Mouse (Mus musculus): Measurements from ENCODE around the gene Ecel1. TPM values are rescaled to one million over a fixed set of nuclear protein-coding genes. Genes with fewer than 3 reads are reported as not detected.

The Ecel1 gene
- polyA plus RNA-seq (2012; rRNA removed) = 0.02 and 0.11 TPM in 2 replicates
- polyA plus RNA-seq (2014; fragmentation: Nextera tagmentation; extraction: Ambion mirVana) = not detected in 2 replicates

GRCm38 (mm10) chr1:87156199-87156587, at the start of gene Ecel1:
Gene Ecel1, minus strand, starts transcription at chr1:87156521.
- H3K9me3 ChIP-seq (ENCODE audit: control insufficient read depth, low read length) = no peaks in the 10 kb centered on the region
- ATAC-seq (ENCODE audit: insufficient read depth) = no peak
- no peak within 1 kb of the TSS for H3K4me2 ChIP-seq (ENCODE audit: low read depth)
- no peaks in the 10 kb centered on the region for H3K36me3 ChIP-seq (replicated peaks; ENCODE audit: control insufficient read depth, insufficient read depth, low read depth)
- no peak within 1 kb of the TSS for H3K9ac ChIP-seq (replicated peaks)
- peaks cover 69% of the 10 kb centered on the region for H3K27me3 ChIP-seq (ENCODE audit: control insufficient read depth, insufficient read depth, low read length)
- no peak within 1 kb of the TSS for H3K4me3 ChIP-seq (ENCODE audit: insufficient read depth in 1 of 2, low read depth in 2 of 2, low read length in 2 of 2)
- TF ChIP-seq EP300 (IDR thresholded peaks at IDR 0.05; ENCODE audit: low read depth) (no peak), CTCF (IDR thresholded peaks at IDR 0.05; ENCODE audit: low read depth) (no peak)
- DNase-seq (ENCODE audit: low read depth in 3 of 3, low spot score in 3 of 3) = no peak
- H3K4me1 ChIP-seq (replicated peaks; ENCODE audit: control insufficient read depth in 2 of 2, insufficient read depth in 2 of 2, low read length in 1 of 2) = no peaks in the 10 kb centered on the region
- H3K27ac ChIP-seq = no peak within 1 kb of the TSS
- 2% methylated on average over 12 of the region's 12 CpGs for WGBS (ENCODE audit: insufficient replicate concordance)

DNA sequence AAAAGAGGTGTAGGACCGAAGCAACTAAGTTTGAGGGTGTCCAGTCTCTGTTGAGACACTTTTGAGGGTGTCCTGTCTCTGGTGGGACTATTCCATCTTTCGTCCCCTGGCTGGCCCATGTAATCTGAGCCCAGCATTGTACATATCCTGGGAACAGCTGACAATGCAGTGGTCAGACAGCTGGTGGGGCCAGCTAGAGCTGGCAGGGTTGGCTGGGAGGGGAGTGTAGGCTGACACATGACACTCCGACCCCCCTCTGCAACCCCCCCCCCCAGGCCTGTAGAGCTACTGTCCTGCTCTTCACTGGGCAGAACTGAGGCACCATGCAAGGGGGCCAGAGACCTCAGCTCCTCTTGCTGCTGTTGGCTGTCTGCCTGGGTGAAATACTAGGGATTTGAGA, 49.2 kb upstream of the Ecel1 start:
- Histone ChIP-seq H3K9me3 (ENCODE audit: control insufficient read depth, low read length) (no peaks in the 10 kb centered on the region), H3K27ac (no peak overlapping the region), H3K4me1 (replicated peaks; ENCODE audit: control insufficient read depth in 2 of 2, insufficient read depth in 2 of 2, low read length in 1 of 2) (no peaks in the 10 kb centered on the region), H3K9ac (replicated peaks) (no peak overlapping the region), H3K4me3 (ENCODE audit: insufficient read depth in 1 of 2, low read depth in 2 of 2, low read length in 2 of 2) (no peak overlapping the region), H3K4me2 (ENCODE audit: low read depth) (no peak overlapping the region), H3K27me3 (ENCODE audit: control insufficient read depth, insufficient read depth, low read length) (peaks cover 7% of the 10 kb centered on the region), H3K36me3 (replicated peaks; ENCODE audit: control insufficient read depth, insufficient read depth, low read depth) (no peaks in the 10 kb centered on the region)
- DNase-seq (ENCODE audit: low read depth in 3 of 3, low spot score in 3 of 3) (no peak), ATAC-seq (ENCODE audit: insufficient read depth) (no peak)
- WGBS (ENCODE audit: insufficient replicate concordance) = 40% methylated on average over 3 of the region's 3 CpGs
- no peak for TF ChIP-seq CTCF (IDR thresholded peaks at IDR 0.05; ENCODE audit: low read depth)
- TF ChIP-seq EP300 (IDR thresholded peaks at IDR 0.05; ENCODE audit: low read depth) = no peak

GRCm38 (mm10) chr1:87205038-87205437, 48.7 kb upstream of the Ecel1 start:
- no peak for ATAC-seq (ENCODE audit: insufficient read depth)
- H3K27me3 ChIP-seq (ENCODE audit: control insufficient read depth, insufficient read depth, low read length) = peaks cover 7% of the 10 kb centered on the region
- H3K4me3 ChIP-seq (ENCODE audit: insufficient read depth in 1 of 2, low read depth in 2 of 2, low read length in 2 of 2) = no peak overlapping the region
- no peaks in the 10 kb centered on the region for H3K36me3 ChIP-seq (replicated peaks; ENCODE audit: control insufficient read depth, insufficient read depth, low read depth)
- H3K9me3 ChIP-seq (ENCODE audit: control insufficient read depth, low read length) = no peaks in the 10 kb centered on the region
- WGBS (ENCODE audit: insufficient replicate concordance) = 36% methylated on average over 6 of the region's 6 CpGs
- DNase-seq (ENCODE audit: low read depth in 3 of 3, low spot score in 3 of 3) = no peak
- no peak overlapping the region for H3K27ac ChIP-seq
- no peak for TF ChIP-seq CTCF (IDR thresholded peaks at IDR 0.05; ENCODE audit: low read depth)
- no peak overlapping the region for H3K4me2 ChIP-seq (ENCODE audit: low read depth)
- no peak overlapping the region for H3K9ac ChIP-seq (replicated peaks)
- H3K4me1 ChIP-seq (replicated peaks; ENCODE audit: control insufficient read depth in 2 of 2, insufficient read depth in 2 of 2, low read length in 1 of 2) = no peaks in the 10 kb centered on the region

DNA sequence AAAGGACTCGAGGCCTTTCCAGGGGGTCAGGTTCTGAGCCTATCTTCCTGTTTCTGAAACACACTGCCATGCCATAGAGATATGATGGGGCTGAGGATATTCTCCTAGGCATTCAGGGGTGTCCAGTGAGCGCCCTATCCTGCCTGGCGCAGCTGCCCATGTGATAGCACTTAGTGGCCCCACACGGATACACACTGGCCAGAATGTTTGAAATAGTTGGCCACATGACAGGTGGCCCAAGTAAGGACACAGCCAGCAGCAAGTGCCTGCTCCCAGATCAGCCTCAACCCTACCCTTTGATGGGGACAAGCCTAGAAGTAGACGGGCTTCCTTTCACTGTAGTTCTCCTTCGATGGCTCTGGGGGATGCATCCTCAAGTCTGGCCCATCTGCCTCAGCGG, 48.1 kb upstream of the Ecel1 start, which contains the start of gene Chrng:
Chrng (plus strand) TSS at position 193 of the 400 bp plus-strand sequence.
- 61% methylated on average over 7 of the region's 7 CpGs for WGBS (ENCODE audit: insufficient replicate concordance)
- Histone ChIP-seq H3K4me2 (ENCODE audit: low read depth) (no peak within 1 kb of the TSS), H3K4me3 (ENCODE audit: insufficient read depth in 1 of 2, low read depth in 2 of 2, low read length in 2 of 2) (no peak within 1 kb of the TSS), H3K27me3 (ENCODE audit: control insufficient read depth, insufficient read depth, low read length) (peaks cover 7% of the 10 kb centered on the region), H3K27ac (no peak within 1 kb of the TSS), H3K4me1 (replicated peaks; ENCODE audit: control insufficient read depth in 2 of 2, insufficient read depth in 2 of 2, low read length in 1 of 2) (no peaks in the 10 kb centered on the region), H3K9me3 (ENCODE audit: control insufficient read depth, low read length) (no peaks in the 10 kb centered on the region), H3K36me3 (replicated peaks; ENCODE audit: control insufficient read depth, insufficient read depth, low read depth) (no peaks in the 10 kb centered on the region), H3K9ac (replicated peaks) (no peak within 1 kb of the TSS)
- ATAC-seq (ENCODE audit: insufficient read depth) (no peak), DNase-seq (ENCODE audit: low read depth in 3 of 3, low spot score in 3 of 3) (no peak)
- TF ChIP-seq EP300 (IDR thresholded peaks at IDR 0.05; ENCODE audit: low read depth) (no peak), CTCF (IDR thresholded peaks at IDR 0.05; ENCODE audit: low read depth) (no peak)

DNA sequence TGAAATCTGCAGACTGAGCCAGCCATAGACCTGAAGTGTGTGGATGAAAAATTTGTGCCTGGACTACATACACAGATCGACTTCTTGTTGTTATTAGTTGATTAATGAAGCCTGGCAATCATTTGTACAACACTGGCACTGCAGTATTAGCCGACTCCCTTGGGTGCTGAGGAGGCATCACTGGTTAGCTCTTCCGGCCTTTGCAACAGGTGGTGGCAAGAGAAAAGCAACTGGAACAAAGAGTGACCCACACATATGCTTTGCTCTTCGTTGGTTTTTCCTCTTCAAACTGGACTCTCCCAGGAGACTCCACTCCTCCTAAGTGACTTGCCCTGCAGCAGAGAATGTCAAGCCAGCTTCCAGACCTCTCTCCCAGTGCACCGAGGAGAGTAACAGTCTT, 47.5 kb upstream of the Ecel1 start:
- no peaks in the 10 kb centered on the region for H3K9me3 ChIP-seq (ENCODE audit: control insufficient read depth, low read length)
- no peak for ATAC-seq (ENCODE audit: insufficient read depth)
- H3K4me1 ChIP-seq (replicated peaks; ENCODE audit: control insufficient read depth in 2 of 2, insufficient read depth in 2 of 2, low read length in 1 of 2) = no peaks in the 10 kb centered on the region
- no peak for DNase-seq (ENCODE audit: low read depth in 3 of 3, low spot score in 3 of 3)
- no peak overlapping the region for H3K4me3 ChIP-seq (ENCODE audit: insufficient read depth in 1 of 2, low read depth in 2 of 2, low read length in 2 of 2)
- WGBS (ENCODE audit: insufficient replicate concordance) = 48% methylated on average over 5 of the region's 5 CpGs
- no peaks in the 10 kb centered on the region for H3K36me3 ChIP-seq (replicated peaks; ENCODE audit: control insufficient read depth, insufficient read depth, low read depth)
- TF ChIP-seq EP300 (IDR thresholded peaks at IDR 0.05; ENCODE audit: low read depth) (no peak), CTCF (IDR thresholded peaks at IDR 0.05; ENCODE audit: low read depth) (no peak)
- no peak overlapping the region for H3K9ac ChIP-seq (replicated peaks)
- H3K27me3 ChIP-seq (ENCODE audit: control insufficient read depth, insufficient read depth, low read length) = peaks cover 7% of the 10 kb centered on the region
- no peak overlapping the region for H3K4me2 ChIP-seq (ENCODE audit: low read depth)
- no peak overlapping the region for H3K27ac ChIP-seq

Measured in liver, embryonic 14.5 days (tissue).